Mouse (Mus musculus) cortical plate, adult 2 months (tissue): ENCODE data around the gene Esam.

Source experiments
- CTCF ChIP-seq: fragments of 200-500 bp; IDR thresholded peaks from 2 replicates; pipeline ENCODE4 v1.5.1; 2011; ENCODE audit warnings: mild to moderate bottlenecking, control low read depth, low read length; ENCODE audit not compliant: insufficient read depth; ENCODE audit errors: extremely low read depth
- POLR2A ChIP-seq: fragments of 200-500 bp; IDR thresholded peaks from 2 replicates; pipeline ENCODE4 v1.6.1; 2011; ENCODE audit warnings: mild to moderate bottlenecking, low read length, control low read depth; ENCODE audit not compliant: insufficient read depth; ENCODE audit errors: extremely low read depth

GRCm38 (mm10) chr9:37530888-37531705 is 3.2 kb downstream of the Esam start:
- TF ChIP-seq CTCF (no peak), POLR2A (no peak)
